Mouse (Mus musculus) frontal cortex, adult 2 months (tissue): Measurements from ENCODE around the gene Palmd. TPM values are rescaled to one million over a fixed set of nuclear protein-coding genes. Genes with fewer than 3 reads are reported as not detected.

Experiments used
- DNase-seq, 2 experiments: peaks; one replicate each; pipeline ENCODE4 v3.0.0; 2022; ENCODE audit warnings: low spot score in 1 of 2; ENCODE audit errors: extremely low spot score in 1 of 2
- polyA plus RNA-seq: library from polyadenylated mRNA; depleted of rRNA; stranded (reverse); fragments of >200 nt; gene quantifications from 2 replicates; pipeline ENCODE4 v1.2.3, GENCODE M21; 2012; rRNA removed

The Palmd gene
- polyA plus RNA-seq: 10.8 and 12.8 TPM in 2 replicates

DNA sequence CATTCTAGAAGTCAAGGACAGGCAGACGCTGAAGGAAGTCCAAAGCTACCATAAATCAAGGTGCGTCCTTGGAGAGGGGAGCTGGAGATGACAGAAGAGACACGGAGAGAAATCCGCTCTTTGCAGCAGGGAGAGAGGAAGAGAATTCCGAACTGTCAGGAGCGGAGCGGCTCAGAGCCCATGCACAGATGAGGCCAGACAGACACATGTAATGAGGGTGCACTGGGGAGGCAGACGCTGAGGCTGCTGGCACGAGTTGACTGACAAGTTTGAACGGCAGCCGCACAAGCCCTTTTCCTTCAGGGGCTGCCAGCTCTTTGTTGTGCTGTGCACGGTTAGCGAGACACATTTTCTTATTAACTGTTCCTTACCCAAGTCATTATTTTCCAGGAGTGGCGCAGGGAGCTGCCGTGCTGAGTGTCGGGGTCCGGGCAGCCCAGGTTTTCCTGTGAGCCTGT lies at the start of gene Palmd:
Gene Palmd (minus strand): TSS at position 448 of the 458 bp plus-strand sequence.
- DNase-seq: peak in 1 of 2 experiments; percentile 61

DNA sequence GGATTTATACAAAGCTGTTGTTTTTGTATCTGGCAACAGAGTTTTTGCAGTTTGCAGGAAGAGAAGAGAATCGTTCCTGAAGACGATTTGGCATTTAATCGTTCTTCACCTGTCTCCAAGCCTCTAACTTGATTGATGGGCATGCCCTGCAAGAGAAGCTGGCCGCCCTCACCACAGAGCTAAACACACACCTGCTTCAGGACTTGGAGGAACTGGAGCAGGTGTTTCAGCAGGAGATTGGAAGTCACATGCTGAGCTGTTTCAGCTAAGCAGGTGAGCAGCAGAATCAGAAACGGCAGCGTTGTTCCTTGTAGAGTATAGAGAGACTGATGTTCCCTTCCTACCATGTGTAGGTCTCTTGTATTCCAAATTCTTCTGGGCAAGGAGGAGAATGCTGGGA lies 41.4 kb upstream of the Palmd start:
- DNase-seq: no peak

GRCm38 (mm10) chr3:117007340-117007739 lies 38.6 kb upstream of the Palmd start:
- peak; percentile 73 to 79 for DNase-seq

- no peak for DNase-seq
These were observed 37.8 kb upstream of the Palmd start for GRCm38 (mm10) chr3:117006636-117007035.

DNA sequence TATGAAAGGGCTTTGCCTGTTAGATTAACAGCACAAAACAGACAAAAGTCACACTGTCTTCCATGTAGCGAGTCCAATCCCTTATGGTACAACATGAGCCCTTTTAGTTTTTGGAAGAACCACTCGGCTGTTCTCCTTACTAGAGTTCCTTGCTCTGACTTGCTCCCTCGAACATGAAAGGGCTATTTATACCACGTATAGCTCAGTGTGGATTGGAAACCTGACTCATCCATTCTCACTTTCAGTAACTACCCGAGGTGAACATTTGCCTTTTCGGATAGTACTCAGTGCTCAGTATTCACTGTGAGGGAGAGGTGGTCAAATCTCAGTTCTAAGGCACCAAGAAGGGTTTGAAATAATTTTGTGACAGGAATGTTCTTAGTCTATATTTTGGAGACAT lies 34.6 kb upstream of the Palmd start:
- no peak for DNase-seq

DNA sequence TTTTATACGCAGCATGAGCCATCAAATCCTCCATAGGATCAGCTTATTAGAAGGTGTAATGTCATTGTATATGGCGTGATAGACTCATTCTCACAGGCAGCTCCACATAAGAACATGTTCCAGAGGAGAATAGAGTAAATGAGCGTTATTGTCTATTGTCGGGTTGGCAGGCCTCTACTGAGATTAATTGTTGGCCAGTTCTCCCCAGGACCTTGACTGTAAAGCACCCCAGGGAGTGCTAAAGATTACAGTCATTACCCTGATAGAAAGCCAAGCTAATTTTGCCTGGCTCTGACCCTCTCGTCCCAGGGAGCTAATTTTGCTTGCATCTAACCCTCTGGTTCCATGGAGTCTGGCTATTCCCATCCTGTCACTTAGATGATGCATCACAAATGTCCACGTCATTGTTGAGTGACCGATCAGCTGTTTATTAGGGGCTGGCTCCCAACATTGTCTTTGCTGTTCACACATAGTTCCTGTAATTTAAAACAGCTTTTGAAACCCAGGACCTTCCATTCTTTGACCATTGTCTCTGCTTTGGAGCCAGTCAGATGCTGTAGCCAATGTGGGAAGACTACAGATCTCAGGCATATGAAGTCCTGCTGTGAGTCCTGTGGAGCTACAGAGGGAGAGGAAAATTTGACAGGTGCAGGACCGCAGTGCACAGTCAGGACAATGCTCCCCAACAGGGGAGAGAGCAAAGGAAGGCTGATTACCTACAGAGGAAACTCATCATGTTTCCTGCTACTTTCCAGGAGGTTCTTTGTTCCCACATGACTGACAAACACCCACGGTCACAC lies 33.1 kb upstream of the Palmd start:
- no peak for DNase-seq

DNA sequence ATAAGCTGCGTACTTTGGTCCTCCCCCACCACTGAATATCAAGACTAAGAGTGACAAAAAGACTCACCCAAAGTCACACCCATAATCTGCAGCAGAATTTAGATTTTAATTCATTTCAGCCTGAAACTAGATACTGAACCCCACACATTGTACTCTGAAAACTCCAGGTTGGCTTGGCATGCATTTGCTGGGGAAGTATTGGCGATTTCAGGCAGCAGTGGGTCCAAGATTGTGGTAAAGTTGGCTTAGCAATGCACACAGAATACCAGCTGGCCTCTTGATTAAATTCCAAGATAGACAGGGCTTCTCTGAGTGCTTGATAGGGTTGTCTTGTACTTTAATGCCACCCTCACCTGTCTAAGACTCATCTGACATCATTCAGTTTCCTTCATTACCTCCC lies 24.2 kb upstream of the Palmd start:
- DNase-seq: no peak

DNA sequence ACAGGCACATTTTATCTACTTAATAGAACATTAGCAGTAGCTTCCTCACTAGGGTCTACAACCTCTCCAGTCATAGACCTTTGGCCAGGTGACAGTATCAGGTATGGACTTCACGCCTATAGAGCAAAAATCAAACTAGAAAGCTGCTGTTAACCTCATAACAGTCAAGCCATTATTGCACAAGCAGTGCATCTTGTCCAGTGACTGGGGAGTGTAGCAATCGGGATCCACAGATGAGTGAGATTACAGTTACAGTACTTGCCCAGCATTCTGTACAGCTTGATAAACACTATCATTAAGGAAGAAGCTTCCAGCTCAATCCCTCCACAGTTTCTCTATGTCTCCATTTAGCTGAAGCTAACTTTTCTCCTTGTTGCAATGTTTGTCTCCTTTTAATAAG lies 22.4 kb upstream of the Palmd start:
- DNase-seq: no peak

DNA sequence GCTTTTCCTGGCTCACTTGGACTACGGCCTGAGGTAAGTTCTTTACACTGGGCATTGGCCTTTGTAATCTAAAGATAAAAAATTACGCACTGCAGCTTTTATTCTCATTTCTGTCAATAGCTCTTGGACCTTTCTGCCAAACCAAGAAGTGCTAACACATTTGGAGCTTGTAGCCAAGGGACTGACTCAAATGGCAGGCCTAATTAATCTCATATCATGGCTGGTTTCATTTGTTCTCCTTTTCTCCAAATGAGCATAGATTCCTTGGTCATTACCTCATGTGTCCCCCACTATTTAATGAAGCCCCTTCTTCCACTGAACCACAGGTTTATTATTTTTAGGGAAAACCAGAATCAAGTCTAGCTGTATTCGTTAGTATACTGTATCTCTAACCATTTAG lies 19.4 kb upstream of the Palmd start:
- DNase-seq: no peak

DNA sequence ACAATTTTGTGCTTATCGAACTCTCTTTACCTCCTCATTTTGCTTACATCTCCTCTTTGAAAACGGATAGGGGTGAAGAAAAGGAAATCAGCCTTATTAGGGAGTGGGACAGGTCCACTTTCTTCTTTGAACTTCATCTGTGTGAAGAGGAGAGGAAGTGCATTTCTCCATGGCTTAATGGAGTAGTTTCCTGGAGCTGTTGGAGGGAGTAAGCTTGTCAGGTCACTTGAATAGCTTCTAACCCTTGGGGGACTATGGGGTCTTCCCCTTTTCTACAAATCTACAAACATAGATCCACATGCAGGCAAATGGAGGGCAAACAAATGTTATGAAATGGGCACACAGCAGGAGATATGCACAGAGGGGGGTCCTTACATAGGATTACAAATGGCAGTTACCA lies 17.7 kb upstream of the Palmd start:
- no peak for DNase-seq

DNA sequence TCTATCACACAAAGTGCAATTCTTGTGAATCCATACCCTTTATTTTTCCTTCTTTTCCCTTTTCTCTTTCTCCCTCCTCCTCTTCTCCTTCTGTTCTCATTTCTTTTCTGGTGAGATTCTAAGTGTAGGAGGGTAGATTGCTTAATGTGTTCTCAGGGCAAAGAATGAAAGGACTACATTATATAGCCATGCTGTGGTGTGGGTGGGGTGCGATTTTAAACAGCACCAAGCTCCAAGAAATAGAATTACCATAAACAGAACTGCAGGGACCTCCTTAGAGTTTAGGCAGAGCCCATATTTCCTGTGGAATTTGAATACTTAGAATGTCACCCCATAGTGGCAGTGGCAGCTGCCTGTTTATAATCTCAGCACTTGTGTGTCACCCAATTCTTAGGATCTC lies 17.0 kb upstream of the Palmd start:
- peak; percentile 86 to 87 for DNase-seq

DNA sequence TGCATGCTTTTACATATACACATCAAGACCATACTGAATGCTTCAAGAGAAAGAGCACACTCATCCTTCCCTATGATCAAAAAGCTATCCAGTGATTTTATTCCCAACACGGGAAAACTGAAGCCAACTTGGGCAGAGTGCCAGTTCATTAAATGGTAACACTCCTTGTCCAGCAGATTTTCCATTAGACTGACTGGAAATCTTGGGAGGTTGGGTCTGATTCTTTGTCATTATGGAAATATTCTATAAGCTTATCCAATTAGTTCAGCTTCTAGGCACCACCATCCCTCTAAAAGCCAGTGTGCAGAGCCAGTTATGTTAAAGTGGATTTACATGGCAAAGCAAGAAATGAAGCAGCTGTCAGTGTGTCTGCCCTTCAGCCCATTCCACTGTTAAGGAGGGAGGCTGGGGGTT lies 16.3 kb upstream of the Palmd start:
- DNase-seq: peak in 1 of 2 experiments; percentile 35

GRCm38 (mm10) chr3:116981811-116982575 lies 13.2 kb upstream of the Palmd start:
- DNase-seq: no peak

DNA sequence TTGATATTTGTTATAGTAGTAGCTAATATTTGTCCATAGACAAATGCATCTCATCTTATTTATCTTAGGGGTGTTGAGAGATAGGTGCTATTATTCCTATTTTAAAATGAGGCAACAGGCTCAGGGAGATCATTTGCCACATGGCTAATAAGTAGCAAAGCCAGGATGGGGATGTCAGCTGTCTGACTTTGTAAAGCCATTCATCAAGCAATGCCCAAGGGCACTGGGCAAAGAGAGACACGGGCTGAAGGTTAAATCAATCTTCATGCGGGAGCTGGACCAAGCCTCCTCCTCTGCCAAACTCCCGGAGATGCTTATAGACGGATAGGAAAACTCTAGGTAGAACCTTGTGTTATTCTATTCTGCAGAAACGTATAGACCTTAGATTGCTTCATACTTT lies 999 bp upstream of the Palmd start:
- no peak for DNase-seq

DNA sequence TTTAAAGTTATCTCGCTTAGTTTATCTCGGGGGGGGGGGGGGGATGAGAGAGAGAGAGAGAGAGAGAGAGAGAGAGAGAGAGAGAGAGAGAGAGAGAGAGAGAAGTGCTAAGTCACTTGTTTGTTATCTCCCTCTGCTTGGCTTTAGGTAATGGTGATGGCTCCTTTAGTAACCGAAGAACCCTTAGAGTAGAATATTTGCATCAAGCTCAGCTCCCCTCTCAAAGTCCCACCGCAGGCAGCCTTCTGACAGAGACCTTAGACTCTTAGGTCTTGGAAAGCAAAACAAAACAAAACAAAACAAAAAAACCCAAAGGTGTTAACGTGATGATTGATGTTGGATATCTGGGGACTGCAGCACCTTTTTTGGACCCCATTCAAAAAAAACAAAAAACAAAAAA lies 216 bp upstream of the Palmd start:
- DNase-seq: no peak

GRCm38 (mm10) chr3:116967967-116968366 lies 820 bp downstream of the Palmd start, which contains the start of gene 4930455H04Rik:
Gene 4930455H04Rik (plus strand): TSS chr3:116968267.
- DNase-seq: no peak

DNA sequence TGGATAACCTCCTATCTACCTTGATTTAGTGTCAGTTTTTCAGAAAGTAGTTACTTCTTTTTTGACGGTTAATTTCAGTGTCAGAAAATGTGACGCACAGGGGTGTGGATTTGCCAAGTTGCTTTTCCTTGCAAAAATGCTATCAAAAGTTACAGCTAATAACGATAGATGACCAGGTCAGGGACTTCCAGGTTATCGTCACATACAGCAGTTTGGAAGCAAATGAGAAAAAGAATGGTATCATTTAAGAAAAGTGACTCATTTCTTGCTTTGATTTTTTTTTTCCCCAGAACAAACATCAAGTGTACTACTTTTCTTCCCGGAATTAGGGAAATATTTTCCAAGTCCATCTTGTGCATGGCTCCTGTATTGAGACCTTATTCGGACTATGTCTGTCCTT lies 1.4 kb downstream of the Palmd start:
- no peak for DNase-seq

- no peak for DNase-seq
These were observed 2.0 kb downstream of the Palmd start for GRCm38 (mm10) chr3:116966800-116967199.

- DNase-seq: peak; percentile 41 to 77
These were observed 2.6 kb downstream of the Palmd start for GRCm38 (mm10) chr3:116966225-116966624.

GRCm38 (mm10) chr3:116964426-116964825 lies 4.4 kb downstream of the Palmd start:
- no peak for DNase-seq

GRCm38 (mm10) chr3:116963213-116963612 lies 5.6 kb downstream of the Palmd start:
- no peak for DNase-seq
